Mouse (Mus musculus) CH12.LX (cell line): Measurements from ENCODE around the gene Gm20388.

Experiments used
- CHD2 ChIP-seq: IDR thresholded peaks from 2 replicates; pipeline ENCODE4 v1.6.1; 2011; ENCODE audit warnings: low read length, improper control_type of control experiment
- CTCF ChIP-seq, 2 experiments: IDR thresholded peaks in 1 of 2; conservative IDR thresholded peaks in 1 of 2; 2 replicates each; pipeline ENCODE4 v1.5.1; 2011 to 2012; ENCODE audit warnings: low read depth in 2 of 2, low read length in 2 of 2, improper control_type of control experiment in 1 of 2, inconsistent platforms in 1 of 2, mild to moderate bottlenecking in 1 of 2, moderate library complexity in 1 of 2
- ETS1 ChIP-seq: conservative IDR thresholded peaks from 2 replicates; pipeline ENCODE4 v1.6.1; 2012; ENCODE audit warnings: low read depth, mild to moderate bottlenecking, inconsistent platforms, low read length, improper control_type of control experiment, moderate library complexity
- MAFK ChIP-seq: IDR thresholded peaks from 2 replicates; pipeline ENCODE4 v1.6.1; 2011; ENCODE audit warnings: low read length, improper control_type of control experiment; ENCODE audit not compliant: insufficient replicate concordance
- MAX ChIP-seq: IDR thresholded peaks from 2 replicates; pipeline ENCODE4 v1.6.1; 2011; ENCODE audit warnings: low read length, improper control_type of control experiment
- MEF2A ChIP-seq: IDR thresholded peaks from 2 replicates; pipeline ENCODE4 v1.6.1; 2014; ENCODE audit warnings: low read depth, mild to moderate bottlenecking, inconsistent platforms, low read length, improper control_type of control experiment, borderline replicate concordance
- POLR2A ChIP-seq: IDR thresholded peaks from 2 replicates; pipeline ENCODE4 v1.6.1; 2011; ENCODE audit warnings: low read depth, mild to moderate bottlenecking, improper control_type of control experiment, low read length
- SIN3A ChIP-seq: IDR thresholded peaks from 2 replicates; pipeline ENCODE4 v1.6.1; 2012; ENCODE audit warnings: low read length, improper control_type of control experiment, inconsistent platforms

DNA sequence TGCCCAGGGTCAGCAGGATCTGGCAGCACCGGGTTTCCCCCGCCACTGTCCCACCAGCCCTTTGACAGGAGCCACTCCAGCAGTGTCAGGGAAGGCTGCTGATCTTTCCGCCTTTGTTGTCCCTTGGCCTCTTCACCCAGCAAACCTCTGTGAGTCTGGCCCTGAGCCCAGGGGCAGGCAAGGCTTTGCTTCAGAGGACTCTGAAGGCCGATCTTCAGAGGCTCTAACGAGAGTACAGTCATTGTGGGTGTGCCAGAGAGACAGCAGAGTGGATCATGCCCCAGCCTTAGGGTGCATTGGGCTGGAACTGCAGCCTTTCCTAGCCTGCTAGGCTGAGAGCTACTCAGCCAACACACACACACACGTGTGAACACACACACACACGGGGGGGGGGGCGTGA lies 429.1 kb downstream of the Gm20388 start:
- TF ChIP-seq POLR2A (no peak), CTCF (conservative IDR thresholded peaks at IDR 0.05 in 1 of 2, IDR thresholded peaks at IDR 0.05 in 1 of 2; ENCODE audit: low read depth in 2 of 2, low read length in 2 of 2) (no peak), ETS1 (no peak), MEF2A (no peak), SIN3A (no peak), CHD2 (no peak), MAX (no peak), MAFK (no peak)
